Mouse (Mus musculus) megakaryocyte, embryonic 14.5 days (primary cell): Measurements from ENCODE around the gene Zkscan14. TPM values are rescaled to one million over a fixed set of nuclear protein-coding genes. Genes with fewer than 3 reads are reported as not detected.

Experiments
- H3K27me3 ChIP-seq: replicated peaks from 2 replicates; pipeline ENCODE3; 2012; ENCODE audit warnings: inconsistent platforms
- H3K36me3 ChIP-seq: replicated peaks from 2 replicates; pipeline ENCODE3; 2012; ENCODE audit warnings: low read length, inconsistent platforms, mixed read lengths
- H3K4me1 ChIP-seq: 2 replicates; pipeline ENCODE4 v1.6.1; 2012; ENCODE audit warnings: inconsistent platforms
- H3K4me3 ChIP-seq: replicated peaks from 2 replicates; pipeline ENCODE3; 2012; ENCODE audit warnings: moderate library complexity, mild to moderate bottlenecking, inconsistent platforms
- H3K9me3 ChIP-seq: 2 replicates; pipeline ENCODE4 v1.6.1; 2012; ENCODE audit warnings: inconsistent platforms
- FLI1 ChIP-seq: IDR thresholded peaks from 2 replicates; pipeline ENCODE4 v1.6.1; 2012; ENCODE audit warnings: low read length, inconsistent platforms, mixed read lengths
- GATA1 ChIP-seq: IDR thresholded peaks from 3 replicates; pipeline ENCODE4 v1.6.1; 2012; ENCODE audit warnings: mixed read lengths, low read length, inconsistent platforms, borderline replicate concordance
- polyA plus RNA-seq: library from polyadenylated mRNA; stranded (reverse); fragments of >175 nt; gene quantifications from 2 replicates; pipeline ENCODE4 v1.2.3, GENCODE M21; 2012; ENCODE audit warnings: low replicate concordance; ENCODE audit not compliant: insufficient read depth

The Zkscan14 gene
- polyA plus RNA-seq, 1 experiment = 5.3 TPM

DNA sequence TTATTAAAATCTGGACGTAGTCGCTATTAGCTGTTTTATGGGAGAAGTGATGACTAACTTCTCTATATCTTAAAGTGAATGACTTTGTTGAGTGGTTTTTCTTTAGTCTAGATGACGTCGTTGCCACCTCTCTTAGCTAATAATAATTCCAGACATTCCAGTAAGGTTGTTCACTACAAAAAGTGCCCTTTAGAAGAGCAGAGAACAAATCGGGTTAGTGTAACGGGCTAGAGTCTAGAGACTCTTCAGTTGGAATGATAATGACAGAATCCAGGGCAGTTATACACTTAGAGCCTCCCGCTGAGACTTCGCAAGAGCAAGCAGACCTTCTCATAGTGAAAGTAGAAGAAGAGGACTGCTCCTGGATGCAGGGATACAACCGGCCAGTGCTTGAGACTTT is 3.4 kb upstream of the Zkscan14 start:
- Histone ChIP-seq H3K36me3 (peaks cover 28% of the 10 kb centered on the region), H3K4me3 (peak overlapping the region; percentile 93), H3K27me3 (no peaks in the 10 kb centered on the region), H3K9me3 (no peaks in the 10 kb centered on the region), H3K4me1 (peaks cover 29% of the 10 kb centered on the region)
- TF ChIP-seq FLI1 = no peak
- TF ChIP-seq GATA1 = no peak

DNA sequence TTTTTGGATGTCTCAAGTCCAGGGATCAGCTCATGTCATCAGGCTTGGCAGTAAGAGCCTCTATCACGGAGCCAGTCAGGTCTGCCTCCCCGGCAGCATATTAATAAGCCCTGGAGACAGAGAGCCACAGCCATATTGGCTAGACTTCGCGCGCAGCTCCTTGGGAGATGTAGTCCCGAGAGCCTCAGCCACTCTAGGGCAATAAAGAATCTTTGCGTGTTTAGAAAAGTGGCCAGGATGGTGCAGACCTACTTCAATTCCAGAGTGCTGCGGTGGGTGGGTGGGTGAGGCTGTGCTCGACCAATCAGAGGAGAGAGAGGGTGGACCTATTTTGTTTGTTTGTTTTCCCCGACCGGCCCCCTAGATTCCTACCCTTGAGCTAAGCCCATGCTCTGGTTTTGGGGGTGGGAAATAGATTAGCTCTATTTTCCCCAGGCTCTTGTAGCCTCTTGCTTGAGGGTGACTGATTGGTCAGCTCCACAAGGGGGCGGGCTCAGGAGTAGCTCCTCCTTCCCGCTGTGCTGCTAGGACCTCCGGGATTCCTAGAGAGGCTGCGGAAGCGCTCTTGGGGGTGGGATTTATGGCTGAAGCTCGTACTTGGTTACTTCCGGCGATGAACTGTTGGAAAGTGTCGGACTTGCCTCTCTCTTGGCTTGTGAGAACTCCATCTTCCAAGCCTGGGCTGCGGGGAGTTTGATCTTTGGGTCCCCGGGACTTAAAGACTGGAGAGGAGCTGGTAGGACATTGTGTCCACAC is 2.4 kb upstream of the Zkscan14 start, which contains the start of gene Zkscan5:
Gene Zkscan5, plus strand, starts transcription at position 627 of the 756 bp plus-strand sequence.
- Histone ChIP-seq H3K27me3 (no peaks in the 10 kb centered on the region), H3K9me3 (no peaks in the 10 kb centered on the region), H3K36me3 (peaks cover 26% of the 10 kb centered on the region), H3K4me3 (peak within 1 kb of the TSS; percentile 93), H3K4me1 (peaks cover 38% of the 10 kb centered on the region)
- TF ChIP-seq GATA1 (no peak), FLI1 (0 out of 2 replicates have a peak, but pooled peaks have one; percentile 56)

DNA sequence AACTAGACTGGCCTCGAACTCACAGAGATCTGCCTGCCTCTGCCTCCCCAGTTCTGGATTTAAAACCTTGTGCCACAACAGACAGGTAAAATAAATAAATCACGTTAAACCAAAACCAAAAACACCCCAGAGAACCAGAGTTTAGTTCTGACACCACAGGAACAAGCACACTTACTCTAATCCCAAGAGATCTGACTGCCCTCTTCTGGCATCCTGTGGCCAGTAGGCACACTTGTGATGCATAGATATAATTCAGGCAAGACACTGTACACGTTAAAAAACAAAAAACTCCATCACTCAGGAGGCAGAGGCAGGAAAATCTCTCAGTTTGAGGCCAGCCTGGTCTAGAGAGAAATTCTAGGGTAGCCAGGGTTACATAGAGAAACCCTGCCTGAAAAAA is 778 bp upstream of the Zkscan14 start:
- TF ChIP-seq GATA1 = no peak
- no peak for TF ChIP-seq FLI1
- H3K4me3 ChIP-seq = no peak overlapping the region
- H3K4me1 ChIP-seq = peaks cover 42% of the 10 kb centered on the region
- peaks cover 32% of the 10 kb centered on the region for H3K36me3 ChIP-seq
- H3K9me3 ChIP-seq = no peaks in the 10 kb centered on the region
- no peaks in the 10 kb centered on the region for H3K27me3 ChIP-seq

DNA sequence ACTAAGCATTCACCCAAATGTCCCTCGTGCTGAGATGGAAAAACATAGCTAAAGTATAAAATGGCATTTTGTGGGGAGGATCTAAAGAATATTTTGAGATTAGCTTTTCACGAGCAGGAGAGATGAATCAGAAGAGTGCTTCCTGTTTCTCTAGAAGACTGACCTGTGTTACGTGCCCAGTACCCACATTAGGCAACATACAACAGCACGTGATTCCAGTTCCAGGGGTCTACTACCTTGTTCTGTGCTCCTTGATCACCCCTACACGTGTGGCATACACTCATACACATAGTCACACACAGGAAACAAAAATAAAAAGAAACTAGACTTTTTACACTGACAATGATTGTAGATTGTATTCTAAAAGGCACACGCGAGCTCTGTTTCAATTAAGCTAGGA is 1.3 kb downstream of the Zkscan14 start:
- Histone ChIP-seq H3K9me3 (no peaks in the 10 kb centered on the region), H3K36me3 (peaks cover 41% of the 10 kb centered on the region), H3K4me1 (peaks cover 35% of the 10 kb centered on the region), H3K4me3 (peak overlapping the region; percentile 92), H3K27me3 (no peaks in the 10 kb centered on the region)
- TF ChIP-seq FLI1 (no peak), GATA1 (no peak)

DNA sequence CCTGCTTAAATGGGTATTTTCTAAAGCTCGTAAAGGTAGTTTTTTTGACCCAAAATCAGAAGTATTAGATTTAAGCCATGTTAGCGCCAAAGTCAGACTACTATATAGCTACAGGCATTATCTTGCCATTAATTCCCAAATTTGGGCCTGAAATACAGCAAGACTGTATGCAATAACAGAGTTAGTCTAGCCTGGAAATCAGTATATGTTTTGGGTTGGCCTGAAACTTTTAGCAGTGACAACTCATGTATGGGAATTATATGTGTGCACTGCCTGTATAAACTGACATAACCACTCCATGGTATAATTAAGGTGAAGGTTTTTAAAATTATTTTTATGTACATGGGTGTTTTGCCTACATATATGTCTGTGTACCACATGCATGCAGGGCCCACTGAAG is 9.7 kb downstream of the Zkscan14 start, which contains the start of gene Atp5j2:
Gene Atp5j2, minus strand, starts transcription at position 101 of the 400 bp plus-strand sequence.
- Histone ChIP-seq H3K36me3 (peaks cover 56% of the 10 kb centered on the region), H3K4me3 (peak within 1 kb of the TSS; percentile 96), H3K4me1 (peaks cover 41% of the 10 kb centered on the region), H3K27me3 (no peaks in the 10 kb centered on the region), H3K9me3 (no peaks in the 10 kb centered on the region)
- TF ChIP-seq FLI1 (no peak), GATA1 (no peak)

DNA sequence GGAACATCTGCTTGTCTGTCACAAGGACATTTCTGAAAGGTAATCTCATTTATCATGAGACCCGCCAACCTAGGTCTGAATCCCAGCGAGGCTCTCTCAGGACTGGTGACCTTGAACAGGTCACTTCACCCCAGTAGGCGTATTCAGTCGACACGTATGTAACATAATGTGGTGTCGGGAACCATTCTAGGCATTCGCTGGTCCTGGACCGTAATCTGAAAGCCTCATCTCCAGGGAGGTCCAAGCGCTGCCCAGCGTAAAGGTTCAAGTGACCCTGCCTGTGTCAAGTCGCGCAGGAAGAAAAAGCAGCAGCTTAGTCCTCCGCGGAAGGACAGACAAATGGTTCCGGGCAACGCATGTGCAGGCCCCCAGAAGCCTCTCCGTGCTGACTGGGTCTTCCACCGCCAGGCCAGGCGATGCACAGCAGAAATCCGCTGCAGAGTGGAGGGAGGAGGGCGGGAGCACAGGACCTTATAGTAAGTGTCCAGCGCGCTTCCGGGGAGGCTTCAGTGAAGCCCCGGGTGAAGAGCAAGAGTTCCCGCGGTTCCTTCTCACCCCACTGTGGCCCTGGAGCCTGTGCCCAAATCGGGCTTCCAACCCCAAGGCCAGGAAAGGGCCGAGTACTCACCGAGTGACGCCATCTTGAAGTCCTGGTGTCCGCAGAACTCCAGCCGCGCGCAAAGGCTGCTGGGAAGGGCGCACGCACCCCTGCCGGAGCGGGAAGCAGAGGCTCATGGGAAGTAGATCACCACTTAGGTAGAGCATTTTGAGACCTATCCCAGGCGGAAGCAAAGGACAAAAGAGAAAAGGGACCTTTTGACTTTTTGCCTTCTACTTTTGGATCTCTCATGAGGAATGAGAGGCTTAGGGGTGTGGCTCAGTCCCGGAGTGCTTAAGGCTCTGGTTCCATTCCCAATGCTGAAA is 10.5 kb downstream of the Zkscan14 start:
- Histone ChIP-seq H3K4me1 (peaks cover 48% of the 10 kb centered on the region), H3K9me3 (no peaks in the 10 kb centered on the region), H3K4me3 (peak overlapping the region; percentile 96), H3K36me3 (peaks cover 58% of the 10 kb centered on the region), H3K27me3 (no peaks in the 10 kb centered on the region)
- no peak for TF ChIP-seq GATA1
- no peak for TF ChIP-seq FLI1

DNA sequence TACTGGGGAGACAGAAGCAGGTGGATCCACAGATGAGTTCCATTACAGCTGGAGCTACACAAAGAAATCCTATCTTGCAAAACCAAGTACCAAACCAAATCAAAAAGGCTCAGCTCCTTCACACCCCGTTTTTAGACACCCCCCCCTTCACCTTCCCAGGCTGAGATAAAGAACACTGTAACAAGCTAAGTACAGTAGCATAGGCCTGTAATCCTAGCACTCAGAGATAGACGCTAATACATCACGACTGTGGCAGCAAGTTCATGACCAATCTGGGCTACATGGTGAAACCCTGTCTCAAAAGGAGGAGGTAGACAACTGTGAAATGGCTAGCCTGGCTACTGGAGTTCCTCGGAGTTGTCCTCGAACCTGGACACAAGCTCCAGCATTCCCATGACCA is 11.3 kb downstream of the Zkscan14 start:
- Histone ChIP-seq H3K4me3 (peak overlapping the region; percentile 96), H3K27me3 (no peaks in the 10 kb centered on the region), H3K36me3 (peaks cover 58% of the 10 kb centered on the region), H3K9me3 (no peaks in the 10 kb centered on the region), H3K4me1 (peaks cover 51% of the 10 kb centered on the region)
- TF ChIP-seq FLI1 = no peak
- no peak for TF ChIP-seq GATA1

DNA sequence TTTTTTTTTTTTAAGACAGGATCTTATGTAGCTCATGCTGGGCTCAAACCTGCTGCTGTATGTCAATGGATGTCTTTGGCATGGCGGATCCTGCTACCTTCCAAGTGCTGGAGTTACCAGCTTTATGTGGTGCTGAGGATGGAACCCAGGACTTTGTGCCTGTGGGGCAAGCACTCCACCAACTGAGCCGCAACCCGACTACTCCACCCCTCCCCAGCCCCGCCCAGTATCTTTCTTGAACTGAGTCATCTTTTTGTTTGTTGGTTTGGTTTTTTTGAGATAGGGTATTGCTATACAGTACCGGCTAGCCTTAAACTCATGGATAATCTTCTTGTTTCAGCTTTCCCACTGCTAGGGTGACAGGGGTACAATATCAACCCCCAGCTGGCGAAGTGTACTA is 12.3 kb downstream of the Zkscan14 start:
- no peak overlapping the region for H3K4me3 ChIP-seq
- TF ChIP-seq GATA1 (no peak), FLI1 (no peak)
- no peaks in the 10 kb centered on the region for H3K27me3 ChIP-seq
- peaks cover 56% of the 10 kb centered on the region for H3K36me3 ChIP-seq
- peaks cover 52% of the 10 kb centered on the region for H3K4me1 ChIP-seq
- no peaks in the 10 kb centered on the region for H3K9me3 ChIP-seq

DNA sequence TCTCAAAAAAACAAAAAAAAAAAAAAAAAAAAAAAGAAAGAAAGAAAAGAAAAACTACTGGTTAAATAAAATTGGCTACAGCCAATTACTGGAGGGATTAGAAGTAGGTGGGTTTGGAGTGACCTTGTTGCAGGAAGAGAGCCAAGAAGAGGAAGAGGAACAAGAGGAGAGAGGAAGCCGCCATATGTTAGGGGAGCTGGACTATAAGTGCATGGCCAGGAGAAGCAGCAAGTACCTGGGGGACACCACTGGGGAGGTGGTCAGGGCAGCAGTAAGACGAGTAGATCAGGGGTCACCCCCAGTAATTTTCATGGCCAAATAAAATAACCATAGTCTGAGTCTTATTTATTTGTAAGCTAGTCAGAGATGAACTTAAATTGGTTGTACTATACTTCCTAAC is 16.4 kb downstream of the Zkscan14 start:
- no peak for TF ChIP-seq FLI1
- no peak for TF ChIP-seq GATA1
- no peaks in the 10 kb centered on the region for H3K9me3 ChIP-seq
- H3K4me1 ChIP-seq = peaks cover 42% of the 10 kb centered on the region
- no peak overlapping the region for H3K4me3 ChIP-seq
- H3K36me3 ChIP-seq = peaks cover 84% of the 10 kb centered on the region
- H3K27me3 ChIP-seq = no peaks in the 10 kb centered on the region

DNA sequence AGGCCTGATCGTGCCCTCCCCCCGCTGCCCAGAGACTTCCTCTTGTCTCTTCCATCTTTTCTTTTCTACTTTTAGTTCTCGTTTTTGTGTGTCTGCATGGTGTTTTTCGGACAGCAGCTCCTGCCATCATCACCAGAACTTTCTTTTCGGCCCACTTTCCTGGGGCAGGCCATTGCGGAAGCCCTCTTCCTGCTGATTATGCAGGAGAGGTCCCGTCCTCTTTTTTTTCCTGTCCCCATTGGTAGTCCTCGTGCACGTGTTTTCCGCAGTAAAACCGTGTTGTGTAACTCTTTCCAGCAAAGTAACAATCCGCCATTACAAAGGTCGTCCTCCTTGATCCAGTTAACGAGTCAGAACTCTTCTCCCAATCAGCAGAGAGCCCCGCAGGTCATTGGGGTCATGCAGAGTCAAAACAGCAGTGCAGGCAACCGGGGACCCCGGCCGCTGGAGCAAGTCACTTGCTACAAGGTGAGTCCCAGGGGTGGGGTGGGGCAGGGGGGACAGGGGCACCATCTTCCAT is 23.1 kb downstream of the Zkscan14 start:
- H3K27me3 ChIP-seq = no peaks in the 10 kb centered on the region
- H3K4me1 ChIP-seq = 0 out of 2 replicates have a peak, but pooled peaks cover 4% of the 10 kb centered on the region
- TF ChIP-seq GATA1 = no peak
- TF ChIP-seq FLI1 = no peak
- no peak overlapping the region for H3K4me3 ChIP-seq
- H3K36me3 ChIP-seq = peaks cover 100% of the 10 kb centered on the region
- no peaks in the 10 kb centered on the region for H3K9me3 ChIP-seq
